Mouse (Mus musculus) stomach, embryonic 16.5 days (tissue): ENCODE results near the gene Ncoa3. TPM values are rescaled to one million over a fixed set of nuclear protein-coding genes. Genes with fewer than 3 reads are reported as not detected.

ENCODE experiments used
- ATAC-seq: fragments of 200-750 bp; cut with Nextera tagmentation; 2 replicates; pipeline ENCODE4 v1.8.0; 2017; ENCODE audit warnings: moderate number of reproducible peaks, moderate TSS enrichment; ENCODE audit not compliant: insufficient read depth, low FRiP score
- H3K27ac ChIP-seq: fragments of 300-500 bp; sonication (generic); 2 replicates; pipeline ENCODE4 v1.5.1; 2014; ENCODE audit warnings: low read length
- H3K27me3 ChIP-seq: fragments of 300-500 bp; sonication (generic); 2 replicates; pipeline ENCODE4 v1.6.1; 2014; ENCODE audit warnings: low read length, control low read depth, mixed read lengths; ENCODE audit not compliant: control insufficient read depth, insufficient read depth
- H3K36me3 ChIP-seq: fragments of 300-500 bp; sonication (generic); 2 replicates; pipeline ENCODE4 v1.6.1; 2014; ENCODE audit warnings: low read length; ENCODE audit not compliant: control insufficient read depth, insufficient read depth
- H3K4me1 ChIP-seq: fragments of 300-500 bp; sonication (generic); 2 replicates; pipeline ENCODE4 v1.6.1; 2014; ENCODE audit warnings: low read length, control low read depth, mixed read lengths; ENCODE audit not compliant: control insufficient read depth, insufficient read depth
- H3K4me2 ChIP-seq: fragments of 300-500 bp; sonication (generic); 2 replicates; pipeline ENCODE4 v1.6.1; 2014; ENCODE audit warnings: low read depth, low read length, mixed read lengths
- H3K4me3 ChIP-seq: fragments of 300-500 bp; sonication (generic); replicated peaks from 2 replicates; pipeline ENCODE4 v1.5.1; 2014; ENCODE audit warnings: mild to moderate bottlenecking, low read length
- H3K9ac ChIP-seq: fragments of 300-500 bp; sonication (generic); 2 replicates; pipeline ENCODE4 v1.6.1; 2014; ENCODE audit warnings: low read length
- H3K9me3 ChIP-seq: fragments of 300-500 bp; sonication (generic); replicated peaks from 2 replicates; pipeline ENCODE4 v1.6.1; 2016; ENCODE audit warnings: low read length, control low read depth; ENCODE audit not compliant: control insufficient read depth
- WGBS: fragments of 180-500 bp; shearing (Covaris S2); extraction: QIAGEN DNeasy Blood & Tissue Kit; methylation state at CpG from one replicate; pipeline ENCODE4 v1.1.7; 2014; 5-methylcytosine and 5-hydroxymethylcytosine counted together
- polyA plus RNA-seq: library from polyadenylated mRNA; unstranded; fragments of >200 nt; fragmentation: Nextera tagmentation; extraction: Ambion mirVana; gene quantifications from 2 replicates; pipeline ENCODE4 v1.2.1, GENCODE M21; 2015

Gene Ncoa3
- polyA plus RNA-seq, 1 experiment from 2014 or later: 15.7 TPM

DNA sequence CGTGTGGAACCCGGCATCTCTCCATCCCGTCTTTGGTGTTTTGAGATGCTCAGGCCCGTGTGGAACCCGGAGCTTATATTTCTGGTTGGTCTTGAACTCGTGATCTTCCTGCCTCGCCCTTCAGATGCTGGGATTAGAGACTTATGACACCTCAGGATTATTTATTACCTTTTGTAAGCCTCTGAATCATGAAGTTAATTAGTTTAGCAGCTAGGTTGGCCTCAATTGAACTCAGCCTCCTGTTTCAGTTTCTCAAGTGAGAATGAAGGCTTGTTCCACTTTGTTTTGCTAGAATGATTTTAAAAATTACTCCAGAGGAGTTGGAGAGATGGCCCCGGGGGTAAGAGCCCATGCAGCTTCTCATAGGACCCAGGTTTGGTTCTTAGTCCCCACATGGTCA lies 3.3 kb downstream of the Ncoa3 start:
- ATAC-seq: no peak
- 82% methylated on average over 8 of the region's 8 CpGs for WGBS
- Histone ChIP-seq H3K9ac (no peak overlapping the region), H3K9me3 (no peaks in the 10 kb centered on the region), H3K36me3 (no peaks in the 10 kb centered on the region), H3K4me3 (no peak overlapping the region), H3K4me1 (peaks cover 38% of the 10 kb centered on the region), H3K27ac (peak overlapping the region; percentile 66; the same call in 1 of the 2 replicates), H3K4me2 (no peak overlapping the region), H3K27me3 (no peaks in the 10 kb centered on the region)

- 78% methylated on average over 4 of the region's 4 CpGs for WGBS
- no peak for ATAC-seq
These were observed 3.7 kb downstream of the Ncoa3 start for GRCm38 (mm10) chr2:165996130-165996529.

GRCm38 (mm10) chr2:165997256-165997967 lies 5.0 kb downstream of the Ncoa3 start:
- WGBS: 94% methylated on average over 8 of the region's 8 CpGs
- H3K9me3 ChIP-seq: no peaks in the 10 kb centered on the region
- peak overlapping the region; percentile 66; the same call in 1 of the 2 replicates for H3K27ac ChIP-seq
- H3K4me1 ChIP-seq: peaks cover 53% of the 10 kb centered on the region
- no peaks in the 10 kb centered on the region for H3K36me3 ChIP-seq
- ATAC-seq: no peak
- H3K27me3 ChIP-seq: no peaks in the 10 kb centered on the region
- no peak overlapping the region for H3K4me3 ChIP-seq
- no peak overlapping the region for H3K9ac ChIP-seq
- H3K4me2 ChIP-seq: no peak overlapping the region

More at GRCm38 (mm10) chr2:165996130-165996529, 3.7 kb downstream of the Ncoa3 start:
- Histone ChIP-seq H3K4me1 (peaks cover 42% of the 10 kb centered on the region), H3K36me3 (no peaks in the 10 kb centered on the region), H3K4me3 (no peak overlapping the region), H3K9me3 (no peaks in the 10 kb centered on the region), H3K9ac (no peak overlapping the region), H3K27ac (peak overlapping the region; percentile 66; the same call in 1 of the 2 replicates), H3K27me3 (no peaks in the 10 kb centered on the region), H3K4me2 (no peak overlapping the region)

DNA sequence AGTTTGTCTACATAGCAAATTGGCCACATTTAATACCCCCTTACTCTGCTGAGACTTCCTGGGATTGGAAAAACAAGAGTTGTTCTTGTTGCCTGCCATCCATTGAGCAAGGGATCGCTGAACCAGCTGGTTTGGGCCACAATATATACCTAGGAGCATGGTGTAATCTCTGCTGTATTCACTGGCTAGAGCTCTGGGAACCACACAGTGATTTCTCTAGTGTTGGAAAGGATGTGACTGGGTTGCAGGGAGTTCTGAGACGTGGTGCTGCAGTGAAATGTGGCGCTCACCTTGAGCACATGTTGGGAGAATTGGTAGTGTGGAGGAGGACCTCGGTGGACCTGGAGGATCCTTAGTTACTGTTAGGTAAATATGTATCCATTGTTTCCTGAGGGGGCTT lies 6.5 kb downstream of the Ncoa3 start:
- H3K9me3 ChIP-seq: no peaks in the 10 kb centered on the region
- H3K36me3 ChIP-seq: no peaks in the 10 kb centered on the region
- H3K4me3 ChIP-seq: no peak overlapping the region
- no peak overlapping the region for H3K9ac ChIP-seq
- H3K4me1 ChIP-seq: peaks cover 46% of the 10 kb centered on the region
- no peaks in the 10 kb centered on the region for H3K27me3 ChIP-seq
- no peak overlapping the region for H3K27ac ChIP-seq
- ATAC-seq: no peak
- 51% methylated on average over 4 of the region's 4 CpGs for WGBS
- H3K4me2 ChIP-seq: no peak overlapping the region

DNA sequence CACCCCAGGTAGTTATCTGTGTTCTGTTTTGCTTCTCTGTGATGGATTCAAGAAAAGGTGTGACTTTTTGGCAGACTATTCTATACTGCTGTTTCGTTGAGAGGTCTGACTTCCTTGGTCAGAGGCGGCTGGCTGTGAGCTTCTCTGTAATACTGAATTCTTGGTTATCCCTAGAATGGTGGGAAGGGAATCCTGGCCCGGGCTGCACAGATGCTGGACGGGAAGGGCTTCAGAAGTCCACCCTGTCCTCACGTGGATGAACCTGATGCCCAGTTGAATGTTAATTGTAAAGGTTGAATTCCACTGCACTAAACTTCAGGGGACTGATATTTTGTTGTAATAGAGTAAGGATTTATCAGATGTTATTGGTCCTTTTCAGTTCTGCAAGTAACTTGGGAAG lies 7.4 kb downstream of the Ncoa3 start:
- no peak overlapping the region for H3K4me2 ChIP-seq
- H3K4me3 ChIP-seq: no peak overlapping the region
- H3K27me3 ChIP-seq: no peaks in the 10 kb centered on the region
- ATAC-seq: peak; percentile 73; the same call in 1 of the 2 replicates
- no peaks in the 10 kb centered on the region for H3K36me3 ChIP-seq
- peaks cover 42% of the 10 kb centered on the region for H3K4me1 ChIP-seq
- H3K27ac ChIP-seq: 0 out of 2 replicates have a peak overlapping the region, but pooled peaks have one; percentile 3
- no peak overlapping the region for H3K9ac ChIP-seq
- 15% methylated on average over 5 of the region's 5 CpGs for WGBS
- no peaks in the 10 kb centered on the region for H3K9me3 ChIP-seq

DNA sequence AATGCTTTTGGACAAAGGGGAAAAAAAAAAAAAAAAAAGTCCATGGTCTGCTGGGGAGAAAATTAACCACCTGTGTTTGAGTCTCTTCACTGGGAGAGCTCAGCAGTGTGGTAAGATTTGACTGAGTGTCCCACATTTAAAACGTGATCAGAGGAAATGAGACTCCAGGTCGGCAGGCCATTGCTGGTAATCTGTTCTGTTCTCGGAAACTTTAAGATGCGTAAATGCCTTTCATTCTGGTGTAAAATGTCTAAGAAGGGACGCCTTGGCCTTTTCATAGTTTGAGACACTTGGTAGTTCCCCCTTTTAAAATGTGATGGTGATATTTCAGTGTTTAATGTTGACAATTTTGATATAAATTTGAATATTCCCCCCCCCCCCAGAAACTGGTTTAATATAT lies 7.8 kb downstream of the Ncoa3 start:
- Histone ChIP-seq H3K27me3 (no peaks in the 10 kb centered on the region), H3K4me3 (no peak overlapping the region), H3K27ac (peak overlapping the region; percentile 35), H3K4me1 (peaks cover 42% of the 10 kb centered on the region), H3K36me3 (no peaks in the 10 kb centered on the region), H3K9me3 (no peaks in the 10 kb centered on the region), H3K9ac (no peak overlapping the region), H3K4me2 (no peak overlapping the region)
- 28% methylated on average over 5 of the region's 5 CpGs for WGBS
- ATAC-seq: no peak

DNA sequence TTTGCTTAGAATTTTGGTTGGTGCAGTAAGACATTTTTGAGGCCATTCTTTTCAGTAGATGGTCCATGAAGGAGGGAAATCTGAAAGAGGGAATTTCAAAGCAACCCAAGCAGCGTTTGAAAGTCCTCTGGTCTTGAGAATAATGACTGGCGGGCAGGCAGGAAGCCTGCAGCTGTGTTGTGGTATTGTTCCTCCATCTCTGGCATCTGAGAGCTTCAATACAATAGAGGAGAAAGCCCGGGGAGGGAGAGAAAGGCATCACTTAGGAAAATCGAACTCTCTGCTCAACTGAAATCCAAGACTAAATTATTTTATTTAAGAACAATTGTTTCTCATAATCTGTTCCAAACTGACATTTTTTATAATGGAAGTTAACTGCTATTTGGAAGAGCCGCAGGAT lies 8.3 kb downstream of the Ncoa3 start:
- peak overlapping the region; percentile 76; the same call in 1 of the 2 replicates for H3K27ac ChIP-seq
- H3K27me3 ChIP-seq: no peaks in the 10 kb centered on the region
- no peak for ATAC-seq
- 32% methylated on average over 5 of the region's 5 CpGs for whole genome bisulfite sequencing
- no peaks in the 10 kb centered on the region for H3K36me3 ChIP-seq
- H3K4me3 ChIP-seq: no peak overlapping the region
- no peak overlapping the region for H3K9ac ChIP-seq
- no peaks in the 10 kb centered on the region for H3K9me3 ChIP-seq
- H3K4me1 ChIP-seq: peaks cover 37% of the 10 kb centered on the region
- no peak overlapping the region for H3K4me2 ChIP-seq

DNA sequence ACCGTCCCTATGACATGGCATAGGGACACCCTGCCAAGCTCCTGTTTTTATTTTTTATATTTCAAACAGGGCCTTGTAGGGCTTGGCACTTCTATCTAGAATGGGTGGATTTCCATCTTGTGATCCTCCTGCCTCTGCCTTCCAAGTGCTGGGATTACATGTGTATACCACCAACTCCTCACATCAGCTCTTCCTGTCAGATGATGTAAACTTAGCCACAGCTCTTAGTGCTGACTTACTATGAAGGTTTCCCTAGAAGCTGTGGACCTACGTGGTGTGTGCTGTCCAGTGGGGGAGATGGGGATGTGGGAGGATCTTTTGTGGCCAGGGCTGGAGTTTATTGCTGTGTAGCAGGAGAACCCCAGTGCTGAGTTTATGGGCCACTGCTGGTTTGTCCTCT lies 8.9 kb downstream of the Ncoa3 start:
- Histone ChIP-seq H3K27ac (peak overlapping the region; percentile 76), H3K4me2 (no peak overlapping the region), H3K27me3 (no peaks in the 10 kb centered on the region), H3K36me3 (no peaks in the 10 kb centered on the region), H3K4me1 (peaks cover 39% of the 10 kb centered on the region), H3K9ac (no peak overlapping the region), H3K4me3 (no peak overlapping the region), H3K9me3 (no peaks in the 10 kb centered on the region)
- 61% methylated on average over 2 of the region's 2 CpGs for WGBS
- no peak for ATAC-seq

DNA sequence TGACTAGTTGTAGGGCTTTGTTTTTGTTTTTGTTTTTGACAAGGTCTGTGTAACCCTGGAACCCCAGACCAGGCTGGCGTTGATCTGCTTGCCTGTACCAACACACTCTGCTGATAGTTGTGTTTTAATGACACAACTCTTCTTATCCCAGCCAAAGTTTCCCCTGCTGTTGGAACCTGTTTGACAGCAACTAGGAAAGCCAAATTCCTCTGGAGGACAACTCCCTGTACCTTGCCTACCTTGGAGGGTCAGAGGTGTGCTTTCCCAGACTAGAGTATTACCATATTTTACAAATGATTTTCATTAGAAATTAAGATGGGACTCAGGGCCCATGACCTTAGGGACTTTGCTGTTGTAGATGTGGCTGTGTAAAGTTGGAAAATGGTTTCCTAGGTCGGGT lies 9.3 kb downstream of the Ncoa3 start:
- Histone ChIP-seq H3K4me1 (peaks cover 35% of the 10 kb centered on the region), H3K4me3 (no peak overlapping the region), H3K27ac (peak overlapping the region; percentile 76), H3K36me3 (no peaks in the 10 kb centered on the region), H3K9me3 (no peaks in the 10 kb centered on the region), H3K27me3 (no peaks in the 10 kb centered on the region), H3K4me2 (no peak overlapping the region), H3K9ac (no peak overlapping the region)
- no peak; the same call in 1 of the 2 replicates for ATAC-seq
- 48% methylated on average over 2 of the region's 2 CpGs for WGBS
